Mouse (Mus musculus) heart, embryonic 16.5 days (tissue): ENCODE measurements around the gene Recql5. TPM values are rescaled to one million over a fixed set of nuclear protein-coding genes. Genes with fewer than 3 reads are reported as not detected.

ENCODE experiments used
- ATAC-seq: fragments of 200-750 bp; cut with Nextera tagmentation; replicated peaks from 2 replicates; pipeline ENCODE4 v1.8.0; 2017; ENCODE audit warnings: moderate number of reproducible peaks; ENCODE audit not compliant: insufficient read depth, low FRiP score; ENCODE audit errors: extremely low read depth
- H3K27ac ChIP-seq: fragments of 300-500 bp; sonication (generic); 2 replicates; pipeline ENCODE4 v1.5.1; 2014; ENCODE audit warnings: mild to moderate bottlenecking, low read length, control low read depth, moderate library complexity
- H3K27me3 ChIP-seq: fragments of 300-500 bp; sonication (generic); 2 replicates; pipeline ENCODE4 v1.6.1; 2014; ENCODE audit warnings: low read length, mixed read lengths; ENCODE audit not compliant: control insufficient read depth, insufficient read depth
- H3K36me3 ChIP-seq: fragments of 300-500 bp; sonication (generic); 2 replicates; pipeline ENCODE4 v1.6.1; 2014; ENCODE audit not compliant: control insufficient read depth, insufficient read depth
- H3K4me1 ChIP-seq: fragments of 300-500 bp; sonication (generic); 2 replicates; pipeline ENCODE4 v1.6.1; 2014; ENCODE audit warnings: low read length, mixed read lengths; ENCODE audit not compliant: control insufficient read depth, insufficient read depth
- H3K4me2 ChIP-seq: fragments of 300-500 bp; sonication (generic); 2 replicates; pipeline ENCODE4 v1.6.1; 2014; ENCODE audit warnings: low read depth, mild to moderate bottlenecking, control low read depth, low read length
- H3K4me3 ChIP-seq: fragments of 300-500 bp; sonication (generic); 2 replicates; pipeline ENCODE4 v1.5.1; 2014; ENCODE audit warnings: mild to moderate bottlenecking, control low read depth, low read length
- H3K9ac ChIP-seq: fragments of 300-500 bp; sonication (generic); 2 replicates; pipeline ENCODE4 v1.6.1; 2014; ENCODE audit warnings: low read length, control low read depth
- H3K9me3 ChIP-seq: fragments of 300-500 bp; sonication (generic); replicated peaks from 2 replicates; pipeline ENCODE4 v1.6.1; 2016; ENCODE audit warnings: low read length; ENCODE audit not compliant: control insufficient read depth
- WGBS: fragments of 180-500 bp; shearing (Covaris S2); extraction: QIAGEN DNeasy Blood & Tissue Kit; methylation state at CpG from one replicate; pipeline ENCODE4 v1.1.7; 2014; 5-methylcytosine and 5-hydroxymethylcytosine counted together
- polyA plus RNA-seq: library from polyadenylated mRNA; unstranded; fragments of >200 nt; fragmentation: Nextera tagmentation; extraction: Ambion mirVana; gene quantifications from 2 replicates; pipeline ENCODE4 v1.2.1, GENCODE M21; 2015

The Recql5 gene
- polyA plus RNA-seq, 1 experiment from 2014 or later = 13.2 TPM

DNA sequence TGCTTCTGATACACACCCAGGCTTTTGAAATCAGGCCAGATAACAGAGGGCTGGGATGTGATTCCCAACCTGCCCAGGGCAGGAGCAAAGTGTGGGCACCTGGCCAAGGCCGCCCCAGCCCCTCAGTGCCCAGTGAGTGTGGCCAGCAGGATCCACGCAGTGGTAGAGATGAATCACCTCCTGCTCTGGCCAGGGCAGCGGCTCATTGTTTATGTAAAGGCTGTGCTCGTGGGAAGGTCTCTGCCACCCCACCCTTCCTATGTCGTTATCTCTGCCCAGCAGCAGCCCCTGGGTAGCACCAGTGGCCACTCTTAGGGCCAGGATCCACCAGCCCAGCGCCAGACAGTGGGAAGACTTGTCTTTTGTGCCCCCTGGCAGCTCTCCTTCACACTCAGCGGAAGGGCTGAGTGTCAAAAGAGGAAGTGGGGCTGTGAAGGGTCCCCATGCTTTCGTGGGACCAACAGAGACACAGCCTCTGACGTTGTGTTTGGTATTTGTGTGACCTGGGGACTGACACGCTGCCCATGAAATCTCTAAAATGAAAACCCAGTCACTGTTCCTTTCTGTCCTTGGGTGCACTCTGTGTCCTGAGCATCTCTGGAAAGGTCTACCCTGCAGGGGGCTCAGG, 31.8 kb upstream of the Recql5 start:
- H3K4me1 ChIP-seq = 0 out of 2 replicates have a peak, but pooled peaks cover 2% of the 10 kb centered on the region
- H3K9ac ChIP-seq = no peak overlapping the region
- H3K27me3 ChIP-seq = no peaks in the 10 kb centered on the region
- WGBS = 63% methylated on average over 10 of the region's 10 CpGs
- H3K4me3 ChIP-seq = no peak overlapping the region
- H3K9me3 ChIP-seq = no peaks in the 10 kb centered on the region
- H3K4me2 ChIP-seq = no peak overlapping the region
- peaks cover 39% of the 10 kb centered on the region for H3K36me3 ChIP-seq
- H3K27ac ChIP-seq = peak overlapping the region; percentile 46; the same call in 1 of the 2 replicates
- ATAC-seq = 0 out of 2 replicates have a peak, but pooled peaks have one; percentile 49

DNA sequence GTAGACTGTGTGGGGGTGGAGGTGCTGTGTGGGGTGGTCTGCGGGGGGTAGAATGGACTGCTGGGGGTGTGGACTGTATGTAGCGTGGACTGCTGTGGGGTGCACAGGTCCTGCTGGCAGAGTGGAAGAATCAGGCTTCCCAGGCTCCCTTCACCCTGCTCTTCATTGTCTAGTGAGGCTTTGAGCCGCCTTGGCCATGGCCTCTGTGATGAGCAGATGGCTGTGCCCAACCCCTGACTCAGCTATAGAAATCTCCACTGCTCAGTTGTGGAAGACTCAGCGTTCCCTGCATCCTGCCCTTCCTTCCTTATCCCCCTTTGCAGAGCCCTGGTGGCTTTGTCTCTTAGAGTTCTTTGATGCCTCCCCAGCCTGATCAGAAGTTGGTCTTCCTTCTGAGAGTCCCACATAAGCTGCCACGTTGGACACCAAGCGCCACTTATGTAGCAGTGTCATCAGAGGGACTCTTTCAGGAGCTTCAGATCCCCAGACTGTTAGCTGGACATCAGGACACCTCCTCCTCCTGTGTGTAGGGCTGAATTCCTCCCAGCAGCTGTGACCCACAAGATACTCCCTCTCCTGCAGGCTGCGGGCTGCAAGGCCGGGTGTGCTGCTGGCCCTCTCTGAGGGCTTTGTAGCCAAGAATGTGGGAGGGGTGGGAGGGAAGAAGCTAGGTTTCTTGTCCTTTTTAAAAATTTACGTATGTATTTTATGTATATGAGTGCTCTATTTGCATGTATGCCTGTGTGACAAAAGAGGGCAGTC, 29.6 kb upstream of the Recql5 start:
- Histone ChIP-seq H3K27ac (no peak overlapping the region), H3K36me3 (peaks cover 45% of the 10 kb centered on the region), H3K4me1 (no peaks in the 10 kb centered on the region), H3K4me2 (no peak overlapping the region), H3K27me3 (no peaks in the 10 kb centered on the region), H3K4me3 (no peak overlapping the region), H3K9me3 (no peaks in the 10 kb centered on the region), H3K9ac (no peak overlapping the region)
- 93% methylated on average over 9 of the region's 9 CpGs for WGBS
- no peak for ATAC-seq

DNA sequence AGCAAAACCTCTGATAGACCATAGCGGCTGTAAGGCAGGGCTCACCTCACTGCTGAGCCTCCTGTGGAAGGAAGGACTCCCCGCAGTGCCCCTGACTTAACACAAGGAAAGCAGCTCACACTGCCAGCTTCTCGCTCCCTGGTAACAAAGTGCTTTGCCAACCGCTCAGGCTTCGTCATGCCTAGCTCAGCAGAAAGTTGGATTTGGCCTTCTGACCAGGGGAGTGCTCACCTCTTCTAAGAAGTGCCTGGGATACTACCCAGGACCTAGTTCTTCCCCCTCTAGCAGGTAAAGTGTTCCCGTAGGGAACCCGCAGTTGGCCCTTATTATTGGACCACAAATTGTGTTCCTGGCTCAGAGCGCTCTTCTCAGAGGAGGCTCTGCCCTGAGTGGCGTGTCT, 25.7 kb upstream of the Recql5 start:
- Histone ChIP-seq H3K9ac (no peak overlapping the region), H3K27ac (no peak overlapping the region), H3K4me2 (no peak overlapping the region), H3K4me1 (no peaks in the 10 kb centered on the region), H3K9me3 (no peaks in the 10 kb centered on the region), H3K4me3 (no peak overlapping the region), H3K27me3 (no peaks in the 10 kb centered on the region), H3K36me3 (peaks cover 33% of the 10 kb centered on the region)
- WGBS = 96% methylated on average over 9 of the region's 9 CpGs
- ATAC-seq = no peak

- H3K4me2 ChIP-seq = no peak overlapping the region
- H3K9me3 ChIP-seq = no peaks in the 10 kb centered on the region
- no peaks in the 10 kb centered on the region for H3K4me1 ChIP-seq
- H3K27ac ChIP-seq = no peak overlapping the region
- no peak overlapping the region for H3K4me3 ChIP-seq
- H3K9ac ChIP-seq = no peak overlapping the region
- H3K27me3 ChIP-seq = no peaks in the 10 kb centered on the region
- 72% methylated on average over 7 of the region's 7 CpGs for WGBS
- H3K36me3 ChIP-seq = peaks cover 27% of the 10 kb centered on the region
- no peak for ATAC-seq
These were observed 24.7 kb upstream of the Recql5 start for GRCm38 (mm10) chr11:115957971-115958370.

DNA sequence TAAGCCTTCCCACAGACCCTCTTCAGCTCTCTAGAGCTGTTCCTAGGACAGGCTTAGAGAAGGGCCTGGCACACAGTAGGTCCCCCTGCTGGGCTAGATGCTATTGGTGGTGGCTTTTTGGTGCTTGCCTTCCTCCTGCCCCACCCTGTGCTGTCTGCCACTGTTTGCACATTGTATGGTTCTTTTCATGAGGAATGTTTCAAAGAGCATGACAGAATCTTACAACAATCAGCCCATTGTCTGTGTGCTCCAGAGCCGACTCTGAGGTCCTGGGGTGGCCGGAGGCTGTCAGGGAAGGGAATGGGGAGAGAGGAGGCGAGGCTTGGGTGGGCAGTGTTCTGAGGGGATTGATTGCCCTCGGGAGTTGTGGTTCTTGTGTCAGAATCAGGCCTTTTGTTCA, 23.2 kb upstream of the Recql5 start:
- no peak for ATAC-seq
- Histone ChIP-seq H3K36me3 (peaks cover 24% of the 10 kb centered on the region), H3K9me3 (no peaks in the 10 kb centered on the region), H3K4me3 (no peak overlapping the region), H3K27ac (peak overlapping the region; percentile 24; the same call in 1 of the 2 replicates), H3K4me2 (no peak overlapping the region), H3K27me3 (no peaks in the 10 kb centered on the region), H3K4me1 (no peaks in the 10 kb centered on the region), H3K9ac (no peak overlapping the region)
- 65% methylated on average over 4 of the region's 4 CpGs for WGBS

DNA sequence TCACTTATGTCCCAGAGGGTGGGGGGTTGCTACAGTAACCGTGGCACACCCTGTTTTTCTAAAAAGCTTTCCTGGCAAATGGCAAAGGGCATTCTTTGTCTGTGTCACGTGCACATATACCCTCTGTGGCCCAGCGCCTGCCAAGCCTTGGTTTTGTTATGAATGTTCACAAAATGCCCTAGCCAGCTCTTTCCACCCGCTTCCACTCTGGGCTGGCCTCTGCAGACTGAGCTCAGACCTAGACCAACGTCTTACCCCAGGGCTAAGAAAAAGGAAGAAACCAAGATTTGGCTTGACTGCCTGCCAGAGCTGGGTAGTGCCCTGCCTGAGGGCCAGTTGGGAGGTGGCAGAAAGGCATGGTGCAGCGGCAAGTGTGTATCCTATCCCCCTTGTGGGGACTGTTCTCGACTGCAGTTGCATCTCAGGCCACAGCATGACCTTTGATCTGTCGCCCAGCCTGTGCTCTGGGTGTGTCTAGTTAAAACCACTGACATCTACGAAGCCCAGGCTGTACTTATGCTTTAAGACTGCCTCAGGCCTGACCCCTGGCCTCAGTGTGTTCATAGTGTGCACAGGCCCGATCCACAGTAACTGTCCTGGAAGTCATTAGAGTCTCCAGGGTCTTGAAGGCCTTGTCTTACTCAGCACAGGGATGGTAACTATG, 22.1 kb upstream of the Recql5 start:
- H3K4me1 ChIP-seq = no peaks in the 10 kb centered on the region
- H3K27ac ChIP-seq = no peak overlapping the region
- no peak for ATAC-seq
- H3K4me2 ChIP-seq = no peak overlapping the region
- H3K9me3 ChIP-seq = no peaks in the 10 kb centered on the region
- no peak overlapping the region for H3K4me3 ChIP-seq
- no peaks in the 10 kb centered on the region for H3K27me3 ChIP-seq
- H3K36me3 ChIP-seq = peaks cover 14% of the 10 kb centered on the region
- WGBS = 75% methylated on average over 10 of the region's 10 CpGs
- no peak overlapping the region for H3K9ac ChIP-seq

- H3K9me3 ChIP-seq = no peaks in the 10 kb centered on the region
- H3K27me3 ChIP-seq = no peaks in the 10 kb centered on the region
- H3K27ac ChIP-seq = no peak overlapping the region
- no peak overlapping the region for H3K4me2 ChIP-seq
- WGBS = 69% methylated on average over 5 of the region's 5 CpGs
- H3K36me3 ChIP-seq = peaks cover 12% of the 10 kb centered on the region; the same call in 1 of the 2 replicates
- H3K4me1 ChIP-seq = no peaks in the 10 kb centered on the region
- ATAC-seq = no peak
- no peak overlapping the region for H3K4me3 ChIP-seq
- H3K9ac ChIP-seq = no peak overlapping the region
These were observed 21.4 kb upstream of the Recql5 start for GRCm38 (mm10) chr11:115954712-115955111.

- Histone ChIP-seq H3K9me3 (no peaks in the 10 kb centered on the region), H3K4me3 (no peak overlapping the region), H3K4me1 (no peaks in the 10 kb centered on the region), H3K4me2 (no peak overlapping the region), H3K9ac (no peak overlapping the region), H3K27me3 (no peaks in the 10 kb centered on the region), H3K27ac (no peak overlapping the region), H3K36me3 (peaks cover 5% of the 10 kb centered on the region)
- 87% methylated on average over 2 of the region's 2 CpGs for WGBS
- no peak for ATAC-seq
These were observed 17.4 kb upstream of the Recql5 start for GRCm38 (mm10) chr11:115950719-115951118.

DNA sequence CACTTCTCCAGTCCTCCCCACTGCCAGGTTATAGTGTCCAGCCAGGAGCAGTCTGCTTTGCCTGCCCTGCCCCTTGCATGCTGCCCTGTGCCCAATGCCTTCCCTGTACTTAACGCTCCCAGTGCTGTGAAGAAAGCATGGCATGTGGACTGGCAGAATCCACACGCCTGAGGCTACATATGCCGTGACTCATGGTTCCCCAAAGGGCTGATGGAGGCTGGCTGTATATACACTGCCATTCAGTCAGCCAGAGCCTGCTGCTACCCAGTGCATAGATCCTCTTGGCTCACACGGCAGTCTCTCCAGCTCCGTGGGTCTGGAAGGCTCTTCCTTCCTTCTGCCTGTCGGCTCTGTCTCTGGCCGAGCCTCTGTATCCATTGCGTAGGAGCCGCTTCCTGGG, 15.0 kb upstream of the Recql5 start:
- no peaks in the 10 kb centered on the region for H3K4me1 ChIP-seq
- ATAC-seq = no peak
- no peak overlapping the region for H3K4me2 ChIP-seq
- no peak overlapping the region for H3K9ac ChIP-seq
- H3K36me3 ChIP-seq = peaks cover 5% of the 10 kb centered on the region; the same call in 1 of the 2 replicates
- H3K27me3 ChIP-seq = no peaks in the 10 kb centered on the region
- no peaks in the 10 kb centered on the region for H3K9me3 ChIP-seq
- 86% methylated on average over 9 of the region's 9 CpGs for WGBS
- H3K27ac ChIP-seq = no peak overlapping the region
- H3K4me3 ChIP-seq = no peak overlapping the region
